Mouse (Mus musculus) forelimb bud, embryonic 11.5 days (tissue): ENCODE measurements around the gene Rgs11.
"Not testable (repeated sequence)": the region's sequence is repeated elsewhere in the genome, so short reads cannot be mapped to it uniquely, and the experiment has no call there.

Experiments used
- DNase-seq: peaks from one replicate; pipeline ENCODE4 v3.0.0-alpha.2; 2012; ENCODE audit warnings: low read depth, low spot score

Gene Rgs11

GRCm38 (mm10) chr17:26202737-26203136 lies at the start of gene Rgs11:
Gene Rgs11, plus strand, starts transcription at chr17:26202951.
- DNase-seq = no peak

- no peak for DNase-seq
These were observed 40.0 kb upstream of the Rgs11 start for GRCm38 (mm10) chr17:26162736-26163135.

- DNase-seq = no peak
These were observed 34.7 kb upstream of the Rgs11 start for GRCm38 (mm10) chr17:26168039-26168438.

GRCm38 (mm10) chr17:26175248-26175647 lies 27.5 kb upstream of the Rgs11 start:
- DNase-seq = not testable (repeated sequence)

GRCm38 (mm10) chr17:26178611-26179010 lies 24.1 kb upstream of the Rgs11 start:
- no peak for DNase-seq

GRCm38 (mm10) chr17:26181179-26181578 lies 21.6 kb upstream of the Rgs11 start:
- no peak for DNase-seq

- no peak for DNase-seq
These were observed 15.2 kb upstream of the Rgs11 start for GRCm38 (mm10) chr17:26187592-26187991.

- DNase-seq = no peak
These were observed 14.5 kb upstream of the Rgs11 start for GRCm38 (mm10) chr17:26188091-26188805.

GRCm38 (mm10) chr17:26191486-26191885 lies 11.3 kb upstream of the Rgs11 start:
- DNase-seq = not testable (repeated sequence)

- no peak for DNase-seq
These were observed 10.1 kb upstream of the Rgs11 start for GRCm38 (mm10) chr17:26192481-26193190.

- no peak for DNase-seq
These were observed 3.9 kb upstream of the Rgs11 start, which contains the start of gene Pdia2 for GRCm38 (mm10) chr17:26198892-26199291. Gene Pdia2, minus strand, starts transcription at chr17:26199087.

GRCm38 (mm10) chr17:26200831-26201705 lies 1.7 kb upstream of the Rgs11 start:
- no peak for DNase-seq

GRCm38 (mm10) chr17:26201998-26202397 lies 753 bp upstream of the Rgs11 start:
- no peak for DNase-seq

GRCm38 (mm10) chr17:26203321-26203811 lies 615 bp downstream of the Rgs11 start:
- no peak for DNase-seq

GRCm38 (mm10) chr17:26204766-26205165 lies 2.0 kb downstream of the Rgs11 start:
- no peak for DNase-seq

- DNase-seq = no peak
These were observed 3.6 kb downstream of the Rgs11 start for GRCm38 (mm10) chr17:26206392-26206791.

- no peak for DNase-seq
These were observed 4.9 kb downstream of the Rgs11 start, which contains the start of gene Arhgdig for GRCm38 (mm10) chr17:26207686-26208085. Gene Arhgdig, minus strand, starts transcription at chr17:26207786.

- no peak for DNase-seq
These were observed 9.5 kb downstream of the Rgs11 start for GRCm38 (mm10) chr17:26212241-26212640.

GRCm38 (mm10) chr17:26212681-26213080 lies 9.9 kb downstream of the Rgs11 start:
- DNase-seq = no peak

- no peak for DNase-seq
These were observed 18.8 kb downstream of the Rgs11 start for GRCm38 (mm10) chr17:26221508-26221907.

GRCm38 (mm10) chr17:26225150-26225549 lies 22.4 kb downstream of the Rgs11 start:
- DNase-seq = no peak

- no peak for DNase-seq
These were observed 27.0 kb downstream of the Rgs11 start for GRCm38 (mm10) chr17:26229776-26230175.
